Mouse (Mus musculus): ENCODE results near the gene Mpc1. TPM values are rescaled to one million over a fixed set of nuclear protein-coding genes. Genes with fewer than 3 reads are reported as not detected.

The Mpc1 gene
- polyA plus RNA-seq, 1 experiment, result 127 TPM

DNA sequence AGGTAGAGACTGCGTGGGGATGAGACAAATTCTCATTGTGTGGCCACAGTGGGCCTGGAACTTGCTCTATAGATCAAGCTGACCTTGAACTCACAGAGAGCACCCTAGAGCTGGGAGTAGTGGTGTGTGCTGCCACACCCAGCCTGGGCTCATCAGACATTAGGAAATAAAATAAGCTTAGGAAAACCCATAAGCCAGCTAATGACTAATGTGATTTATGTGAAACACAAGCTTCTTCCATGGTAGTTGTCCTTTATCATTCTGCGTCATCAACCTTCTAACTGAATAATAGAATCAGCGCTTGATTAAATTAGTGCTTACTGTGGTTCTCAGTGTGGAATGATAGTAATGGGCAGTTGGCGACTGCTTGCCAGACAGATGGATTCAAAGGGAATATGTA lies 4.3 kb downstream of the Mpc1 start:
- H3K27ac ChIP-seq (ENCODE audit: control insufficient read depth, insufficient read depth, low read length), result no peak overlapping the region
- no peak for DNase-seq
- H3K4me1 ChIP-seq (replicated peaks; ENCODE audit: control insufficient read depth, insufficient read depth, low read length), result peaks cover 12% of the 10 kb centered on the region
- H3K36me3 ChIP-seq (ENCODE audit: control insufficient read depth, insufficient read depth, low read length), result no peaks in the 10 kb centered on the region
- TF ChIP-seq CTCF (IDR thresholded peaks at IDR 0.05; ENCODE audit: borderline replicate concordance, control insufficient read depth, extremely low read depth, insufficient read depth, low read length, poor library complexity), result no peak
- no peak for TF ChIP-seq POLR2A (IDR thresholded peaks at IDR 0.05; ENCODE audit: control insufficient read depth, extremely low read depth, insufficient read depth, low read length, poor library complexity)
- 98% methylated on average over 4 of the region's 4 CpGs for WGBS
- no peaks in the 10 kb centered on the region for H3K27me3 ChIP-seq (ENCODE audit: control insufficient read depth, insufficient read depth, low read length)
- H3K4me3 ChIP-seq (ENCODE audit: control insufficient read depth, insufficient read depth, low read length), result no peak overlapping the region

GRCm38 (mm10) chr17:8289993-8290679 lies 7.4 kb downstream of the Mpc1 start:
- 98% methylated on average over 3 of the region's 3 CpGs for WGBS
- no peaks in the 10 kb centered on the region for H3K27me3 ChIP-seq (ENCODE audit: control insufficient read depth, insufficient read depth, low read length)
- DNase-seq, result no peak
- no peak overlapping the region for H3K4me3 ChIP-seq (ENCODE audit: control insufficient read depth, insufficient read depth, low read length)
- no peaks in the 10 kb centered on the region for H3K36me3 ChIP-seq (ENCODE audit: control insufficient read depth, insufficient read depth, low read length)
- TF ChIP-seq CTCF (IDR thresholded peaks at IDR 0.05; ENCODE audit: borderline replicate concordance, control insufficient read depth, extremely low read depth, insufficient read depth, low read length, poor library complexity) (no peak), POLR2A (IDR thresholded peaks at IDR 0.05; ENCODE audit: control insufficient read depth, extremely low read depth, insufficient read depth, low read length, poor library complexity) (no peak)
- no peak overlapping the region for H3K27ac ChIP-seq (ENCODE audit: control insufficient read depth, insufficient read depth, low read length)
- H3K4me1 ChIP-seq (replicated peaks; ENCODE audit: control insufficient read depth, insufficient read depth, low read length), result no peaks in the 10 kb centered on the region

DNA sequence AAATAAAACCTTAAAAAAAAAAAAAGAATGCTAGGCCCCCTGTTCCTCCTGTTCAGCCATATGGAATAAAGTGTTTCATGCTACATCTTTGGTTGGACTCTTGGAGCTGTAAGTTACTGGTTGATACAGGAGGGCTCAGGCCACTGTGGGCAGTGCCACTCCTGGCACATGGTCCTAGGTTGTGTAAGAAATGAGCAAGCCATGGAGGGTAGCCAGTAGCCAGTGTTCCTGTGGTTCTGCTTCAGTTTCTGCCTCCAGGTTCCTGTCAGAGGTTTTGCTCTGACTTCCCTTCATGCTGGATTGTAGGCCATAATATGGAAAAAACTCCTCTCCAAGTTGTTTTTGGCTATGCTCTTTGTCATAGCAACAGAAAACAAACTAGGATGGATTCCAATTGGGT lies 8.0 kb downstream of the Mpc1 start:
- TF ChIP-seq POLR2A (IDR thresholded peaks at IDR 0.05; ENCODE audit: control insufficient read depth, extremely low read depth, insufficient read depth, low read length, poor library complexity) (no peak), CTCF (IDR thresholded peaks at IDR 0.05; ENCODE audit: borderline replicate concordance, control insufficient read depth, extremely low read depth, insufficient read depth, low read length, poor library complexity) (no peak)
- Histone ChIP-seq H3K36me3 (ENCODE audit: control insufficient read depth, insufficient read depth, low read length) (no peaks in the 10 kb centered on the region), H3K4me1 (replicated peaks; ENCODE audit: control insufficient read depth, insufficient read depth, low read length) (no peaks in the 10 kb centered on the region), H3K4me3 (ENCODE audit: control insufficient read depth, insufficient read depth, low read length) (no peak overlapping the region), H3K27me3 (ENCODE audit: control insufficient read depth, insufficient read depth, low read length) (no peaks in the 10 kb centered on the region), H3K27ac (ENCODE audit: control insufficient read depth, insufficient read depth, low read length) (no peak overlapping the region)
- DNase-seq, result no peak

GRCm38 (mm10) chr17:8295825-8296224 lies 13.1 kb downstream of the Mpc1 start:
- no peak for DNase-seq
- Histone ChIP-seq H3K36me3 (ENCODE audit: control insufficient read depth, insufficient read depth, low read length) (no peaks in the 10 kb centered on the region), H3K27me3 (ENCODE audit: control insufficient read depth, insufficient read depth, low read length) (no peaks in the 10 kb centered on the region), H3K4me1 (replicated peaks; ENCODE audit: control insufficient read depth, insufficient read depth, low read length) (no peaks in the 10 kb centered on the region), H3K27ac (ENCODE audit: control insufficient read depth, insufficient read depth, low read length) (no peak overlapping the region), H3K4me3 (ENCODE audit: control insufficient read depth, insufficient read depth, low read length) (no peak overlapping the region)
- no peak for TF ChIP-seq CTCF (IDR thresholded peaks at IDR 0.05; ENCODE audit: borderline replicate concordance, control insufficient read depth, extremely low read depth, insufficient read depth, low read length, poor library complexity)

- no peak overlapping the region for H3K27ac ChIP-seq (ENCODE audit: control insufficient read depth, insufficient read depth, low read length)
- no peak for TF ChIP-seq CTCF (IDR thresholded peaks at IDR 0.05; ENCODE audit: borderline replicate concordance, control insufficient read depth, extremely low read depth, insufficient read depth, low read length, poor library complexity)
- no peak for TF ChIP-seq POLR2A (IDR thresholded peaks at IDR 0.05; ENCODE audit: control insufficient read depth, extremely low read depth, insufficient read depth, low read length, poor library complexity)
- H3K4me3 ChIP-seq (ENCODE audit: control insufficient read depth, insufficient read depth, low read length), result no peak overlapping the region
- no peaks in the 10 kb centered on the region for H3K27me3 ChIP-seq (ENCODE audit: control insufficient read depth, insufficient read depth, low read length)
- 53% methylated on average over 9 of the region's 9 CpGs for WGBS
- H3K36me3 ChIP-seq (ENCODE audit: control insufficient read depth, insufficient read depth, low read length), result no peaks in the 10 kb centered on the region
- no peaks in the 10 kb centered on the region for H3K4me1 ChIP-seq (replicated peaks; ENCODE audit: control insufficient read depth, insufficient read depth, low read length)
- no peak for DNase-seq
Observed at GRCm38 (mm10) chr17:8296313-8296844, 13.7 kb downstream of the Mpc1 start.

DNA sequence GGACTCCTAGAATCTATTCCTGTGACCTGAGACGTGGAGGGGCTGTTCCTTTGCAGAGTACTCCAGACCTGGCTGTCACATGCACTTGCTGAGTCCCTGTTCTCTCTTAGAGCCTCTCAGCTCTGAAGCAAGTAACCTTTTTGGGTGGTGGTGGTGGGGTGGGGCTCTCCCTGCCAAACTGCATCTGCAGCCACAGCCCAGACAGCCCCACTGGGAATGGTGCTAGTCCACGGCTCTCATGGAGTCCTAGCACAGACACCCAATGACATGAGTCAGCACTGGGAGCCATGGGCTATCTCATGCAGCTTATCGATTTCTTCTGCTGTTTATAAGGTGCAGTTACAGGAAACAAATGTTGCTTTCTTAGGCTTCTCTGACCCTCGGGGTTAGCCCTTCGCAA lies 15.0 kb downstream of the Mpc1 start:
- Histone ChIP-seq H3K36me3 (ENCODE audit: control insufficient read depth, insufficient read depth, low read length) (no peaks in the 10 kb centered on the region), H3K27ac (ENCODE audit: control insufficient read depth, insufficient read depth, low read length) (no peak overlapping the region), H3K4me3 (ENCODE audit: control insufficient read depth, insufficient read depth, low read length) (no peak overlapping the region), H3K4me1 (replicated peaks; ENCODE audit: control insufficient read depth, insufficient read depth, low read length) (no peaks in the 10 kb centered on the region), H3K27me3 (ENCODE audit: control insufficient read depth, insufficient read depth, low read length) (no peaks in the 10 kb centered on the region)
- TF ChIP-seq CTCF (IDR thresholded peaks at IDR 0.05; ENCODE audit: borderline replicate concordance, control insufficient read depth, extremely low read depth, insufficient read depth, low read length, poor library complexity) (no peak), POLR2A (IDR thresholded peaks at IDR 0.05; ENCODE audit: control insufficient read depth, extremely low read depth, insufficient read depth, low read length, poor library complexity) (no peak)
- WGBS, result 95% methylated on average over 5 of the region's 5 CpGs
- DNase-seq, result no peak

- H3K36me3 ChIP-seq (ENCODE audit: control insufficient read depth, insufficient read depth, low read length), result no peaks in the 10 kb centered on the region
- DNase-seq, result no peak
- H3K4me1 ChIP-seq (replicated peaks; ENCODE audit: control insufficient read depth, insufficient read depth, low read length), result no peaks in the 10 kb centered on the region
- H3K27ac ChIP-seq (ENCODE audit: control insufficient read depth, insufficient read depth, low read length), result no peak overlapping the region
- no peaks in the 10 kb centered on the region for H3K27me3 ChIP-seq (ENCODE audit: control insufficient read depth, insufficient read depth, low read length)
- H3K4me3 ChIP-seq (ENCODE audit: control insufficient read depth, insufficient read depth, low read length), result no peak overlapping the region
- TF ChIP-seq POLR2A (IDR thresholded peaks at IDR 0.05; ENCODE audit: control insufficient read depth, extremely low read depth, insufficient read depth, low read length, poor library complexity) (no peak), CTCF (IDR thresholded peaks at IDR 0.05; ENCODE audit: borderline replicate concordance, control insufficient read depth, extremely low read depth, insufficient read depth, low read length, poor library complexity) (no peak)
- WGBS, result 99% methylated on average over 2 of the region's 2 CpGs
Observed at GRCm38 (mm10) chr17:8298281-8298680, 15.6 kb downstream of the Mpc1 start.
